Mouse (Mus musculus): ENCODE results near the gene Lin37. TPM values are rescaled to one million over a fixed set of nuclear protein-coding genes. Genes with fewer than 3 reads are reported as not detected.

Lin37 gene
- 20.8 and 21.2 TPM in 2 replicates for total RNA-seq (2017)

GRCm38 (mm10) chr7:30559443-30559954 is at the start of gene Lin37:
TSS of gene Lin37 (minus strand) at chr7:30559838.
- peak; percentile 79 for ATAC-seq (replicated peaks; ENCODE audit: low read depth, poor library complexity, severe bottlenecking)

DNA sequence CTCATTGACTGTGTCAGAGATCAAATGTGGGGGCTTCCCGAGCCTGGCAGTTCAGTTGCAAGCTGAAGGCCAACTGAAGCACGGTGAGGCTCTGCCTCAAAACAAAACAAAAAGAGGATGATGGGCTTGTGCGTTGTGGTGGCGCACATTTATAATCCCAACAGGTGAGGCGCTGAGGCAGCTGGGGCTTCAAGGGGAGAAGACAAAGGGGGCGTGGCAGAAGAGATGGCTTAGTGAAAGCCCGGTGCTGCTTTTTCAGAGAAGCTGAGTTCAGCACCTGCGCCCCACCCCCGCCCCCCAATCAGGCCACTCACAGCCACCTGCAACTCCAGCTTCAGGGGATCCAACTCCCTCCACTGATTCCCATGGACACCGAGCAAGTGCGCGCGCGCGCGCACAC is 48.8 kb upstream of the Lin37 start:
- ATAC-seq (replicated peaks; ENCODE audit: low read depth, poor library complexity, severe bottlenecking) = no peak

DNA sequence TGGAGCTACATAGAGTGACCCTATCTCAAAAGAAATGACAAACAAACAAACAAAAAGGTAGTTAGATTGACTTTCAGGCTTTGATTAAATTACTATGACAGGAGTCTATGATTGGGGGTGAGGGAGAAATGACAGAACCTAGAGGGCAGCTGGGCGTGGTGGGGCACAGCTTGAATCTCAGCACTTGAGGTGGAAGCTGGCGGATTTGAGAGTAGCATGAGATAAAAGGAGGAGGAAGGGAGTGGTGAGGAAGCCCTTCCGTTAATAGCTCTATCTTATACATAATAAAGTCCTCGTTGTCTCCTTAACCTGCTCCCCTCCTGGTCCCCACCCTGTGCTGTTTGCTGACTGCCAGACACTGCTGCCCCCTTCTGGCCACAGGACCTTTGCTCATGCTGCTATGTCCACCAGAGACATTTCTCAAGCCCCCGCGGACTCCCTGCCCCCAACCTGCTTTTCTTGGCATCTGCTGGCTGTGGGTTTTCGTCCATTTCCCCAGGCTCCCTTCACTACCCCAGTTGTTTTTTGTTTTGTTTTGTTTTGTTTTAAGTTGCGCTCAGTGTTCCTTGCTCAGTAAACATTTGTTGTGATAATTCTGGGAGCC is 48.2 kb upstream of the Lin37 start:
- ATAC-seq (replicated peaks; ENCODE audit: low read depth, poor library complexity, severe bottlenecking) = peak; percentile 92

DNA sequence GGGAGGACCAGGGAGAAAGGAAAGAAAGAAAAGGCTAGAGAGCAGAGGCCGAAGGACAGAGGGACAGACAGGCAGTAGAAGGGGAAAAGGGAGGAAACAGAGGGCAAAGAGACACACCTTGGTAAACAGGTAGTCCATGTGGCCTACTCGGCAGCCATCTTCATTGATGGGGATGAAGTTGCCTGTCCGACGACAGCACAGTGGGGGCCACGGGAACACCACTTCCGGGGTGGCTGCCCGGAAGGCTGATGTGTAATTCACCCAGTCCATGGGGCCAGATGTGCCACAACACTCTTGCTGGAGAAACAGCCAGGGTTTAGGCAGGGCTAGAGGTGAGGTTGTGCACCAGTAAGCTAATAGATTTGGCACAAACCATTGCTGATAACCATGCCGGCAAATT is 45.3 kb upstream of the Lin37 start:
- ATAC-seq (replicated peaks; ENCODE audit: low read depth, poor library complexity, severe bottlenecking) = no peak

GRCm38 (mm10) chr7:30604424-30604823 is 44.8 kb upstream of the Lin37 start:
- no peak for ATAC-seq (replicated peaks; ENCODE audit: low read depth, poor library complexity, severe bottlenecking)

GRCm38 (mm10) chr7:30602583-30602982 is 42.9 kb upstream of the Lin37 start:
- no peak for ATAC-seq (replicated peaks; ENCODE audit: low read depth, poor library complexity, severe bottlenecking)

GRCm38 (mm10) chr7:30600651-30601050 is 41.0 kb upstream of the Lin37 start:
- ATAC-seq (replicated peaks; ENCODE audit: low read depth, poor library complexity, severe bottlenecking) = no peak

DNA sequence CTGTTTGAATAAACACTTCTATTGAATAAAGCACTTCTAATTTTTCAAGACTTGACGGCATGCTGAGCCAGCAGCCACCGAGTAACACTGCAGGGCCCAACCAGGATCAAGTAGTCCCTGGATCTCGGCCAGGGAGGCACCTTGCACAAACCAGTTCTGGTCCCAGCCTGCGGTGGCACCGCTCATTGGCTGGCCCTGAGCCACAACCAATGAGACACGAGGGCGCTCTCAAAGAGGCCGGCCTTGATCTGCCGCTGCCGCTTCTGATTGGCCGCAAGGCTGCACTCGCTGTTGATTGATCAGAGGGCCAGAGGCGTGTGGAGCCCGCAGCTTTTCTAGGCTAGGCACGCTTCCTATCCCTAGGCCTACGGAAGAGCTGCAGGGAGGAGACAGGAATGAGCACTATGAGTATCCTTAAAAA is 40.3 kb upstream of the Lin37 start:
- peak; percentile 99 for ATAC-seq (replicated peaks; ENCODE audit: low read depth, poor library complexity, severe bottlenecking)

DNA sequence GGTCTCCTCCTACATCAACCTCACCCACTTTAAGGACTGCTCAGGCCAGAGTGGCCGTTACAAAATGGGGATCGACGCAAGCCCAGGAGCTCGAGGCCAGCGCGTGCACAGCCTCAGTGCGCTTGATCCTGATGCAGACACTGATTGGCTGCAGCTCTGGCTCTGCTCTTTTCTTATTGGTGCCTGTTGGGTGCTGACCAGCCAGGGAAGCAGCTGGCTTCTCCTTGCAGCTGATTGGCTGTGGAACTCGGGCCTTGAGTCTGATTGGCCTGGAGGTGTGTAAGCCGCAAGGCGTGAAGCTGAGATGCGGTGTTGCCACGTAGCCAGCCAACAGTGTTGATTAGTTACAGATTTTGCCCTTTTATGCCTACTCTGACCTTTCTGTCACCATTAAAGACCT is 39.1 kb upstream of the Lin37 start, which contains the start of gene Zbtb32:
Gene Zbtb32 (minus strand): TSS at position 124 of the 400 bp plus-strand sequence.
- ATAC-seq (replicated peaks; ENCODE audit: low read depth, poor library complexity, severe bottlenecking) = no peak

DNA sequence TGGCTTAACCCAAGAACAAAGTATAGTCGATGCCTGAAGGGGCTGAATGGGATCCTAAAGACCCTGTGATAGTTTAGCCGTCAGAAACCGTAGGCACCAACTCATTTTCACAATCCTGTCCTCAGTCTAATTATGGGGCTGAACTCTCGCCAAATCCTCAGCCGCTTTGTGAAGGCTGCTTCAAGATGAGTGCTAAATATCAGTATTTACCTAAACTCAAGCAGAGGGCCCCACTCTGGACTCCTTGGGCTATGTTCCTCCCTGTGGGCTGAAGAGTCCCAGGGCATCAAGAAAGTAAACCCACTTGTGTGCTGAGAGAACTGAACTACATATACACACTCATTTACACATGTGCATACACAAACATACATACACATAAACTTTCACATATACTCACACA is 37.2 kb upstream of the Lin37 start:
- ATAC-seq (replicated peaks; ENCODE audit: low read depth, poor library complexity, severe bottlenecking) = no peak

GRCm38 (mm10) chr7:30596093-30596492 is 36.5 kb upstream of the Lin37 start:
- ATAC-seq (replicated peaks; ENCODE audit: low read depth, poor library complexity, severe bottlenecking) = no peak

DNA sequence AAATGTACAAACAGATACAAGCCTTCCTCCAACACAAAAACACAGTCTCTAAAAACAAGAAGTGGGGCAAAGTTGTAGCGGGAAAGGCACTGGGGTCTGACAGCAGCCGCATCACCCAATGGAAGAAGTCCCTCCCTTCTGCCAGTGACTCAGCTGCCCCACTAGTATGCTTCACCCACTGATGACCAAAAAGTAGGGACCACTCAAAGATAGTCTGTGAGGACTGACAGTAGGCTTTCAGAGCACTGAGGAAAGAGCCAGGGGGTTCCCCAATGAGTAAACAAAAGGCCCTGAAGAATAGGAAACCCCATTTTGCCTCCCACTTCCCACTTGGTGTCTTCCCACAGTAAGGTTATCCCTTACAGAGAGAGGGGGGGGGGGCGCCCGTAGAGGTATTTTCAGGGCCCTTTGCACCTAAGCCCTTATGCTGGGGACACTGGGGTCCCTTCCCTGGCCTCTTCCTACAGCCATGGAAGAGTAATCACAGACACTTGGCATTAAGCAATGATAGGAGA is 34.9 kb upstream of the Lin37 start:
- ATAC-seq (replicated peaks; ENCODE audit: low read depth, poor library complexity, severe bottlenecking) = no peak

DNA sequence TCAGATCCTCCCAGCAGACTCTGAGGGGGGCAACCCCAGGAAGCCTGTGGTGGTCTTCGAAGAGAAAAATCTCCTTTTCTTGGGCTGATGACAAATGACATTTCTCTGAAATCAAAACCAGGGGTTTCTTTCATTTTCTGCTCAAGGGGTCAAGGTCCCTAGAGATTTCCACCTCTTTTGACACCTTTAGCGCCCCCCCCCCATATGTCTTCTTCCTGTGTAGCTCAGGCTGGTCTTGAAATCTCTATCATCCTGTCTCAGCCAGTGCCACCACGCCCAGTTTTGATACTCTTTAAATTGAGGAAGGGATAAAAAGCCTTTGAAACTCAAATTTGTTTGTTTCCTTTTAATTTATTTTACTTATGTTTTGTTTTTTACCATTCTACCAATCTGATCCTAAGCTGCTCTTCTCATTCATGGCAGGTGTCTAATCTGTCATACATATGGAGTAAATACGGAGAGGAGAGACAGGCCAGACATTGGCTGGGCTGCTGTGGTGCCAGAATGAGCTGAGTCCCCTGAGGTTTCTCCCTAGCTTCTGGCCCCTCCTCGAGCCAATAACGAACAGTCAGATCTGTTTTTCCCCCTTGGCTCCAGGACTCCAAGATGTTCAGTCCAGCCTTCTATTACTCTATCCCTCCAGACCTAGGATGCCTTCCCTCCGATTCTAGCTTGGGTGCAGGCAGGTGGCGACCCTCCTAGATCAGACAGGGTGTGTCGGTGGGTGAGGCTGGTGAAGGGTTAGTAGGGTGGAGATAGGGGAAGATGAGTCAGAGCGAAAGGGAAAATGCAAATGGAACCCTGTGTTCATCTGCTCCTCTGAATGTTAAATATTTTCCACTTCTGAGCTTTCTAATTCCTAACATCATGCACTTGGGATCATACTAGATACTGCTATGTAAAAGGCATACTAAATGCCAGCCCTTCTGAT is 34.2 kb upstream of the Lin37 start:
- ATAC-seq (replicated peaks; ENCODE audit: low read depth, poor library complexity, severe bottlenecking) = no peak

- ATAC-seq (replicated peaks; ENCODE audit: low read depth, poor library complexity, severe bottlenecking) = no peak
These were observed 33.3 kb upstream of the Lin37 start for GRCm38 (mm10) chr7:30592772-30593423.

- no peak for ATAC-seq (replicated peaks; ENCODE audit: low read depth, poor library complexity, severe bottlenecking)
These were observed 31.9 kb upstream of the Lin37 start for GRCm38 (mm10) chr7:30591605-30591951.

DNA sequence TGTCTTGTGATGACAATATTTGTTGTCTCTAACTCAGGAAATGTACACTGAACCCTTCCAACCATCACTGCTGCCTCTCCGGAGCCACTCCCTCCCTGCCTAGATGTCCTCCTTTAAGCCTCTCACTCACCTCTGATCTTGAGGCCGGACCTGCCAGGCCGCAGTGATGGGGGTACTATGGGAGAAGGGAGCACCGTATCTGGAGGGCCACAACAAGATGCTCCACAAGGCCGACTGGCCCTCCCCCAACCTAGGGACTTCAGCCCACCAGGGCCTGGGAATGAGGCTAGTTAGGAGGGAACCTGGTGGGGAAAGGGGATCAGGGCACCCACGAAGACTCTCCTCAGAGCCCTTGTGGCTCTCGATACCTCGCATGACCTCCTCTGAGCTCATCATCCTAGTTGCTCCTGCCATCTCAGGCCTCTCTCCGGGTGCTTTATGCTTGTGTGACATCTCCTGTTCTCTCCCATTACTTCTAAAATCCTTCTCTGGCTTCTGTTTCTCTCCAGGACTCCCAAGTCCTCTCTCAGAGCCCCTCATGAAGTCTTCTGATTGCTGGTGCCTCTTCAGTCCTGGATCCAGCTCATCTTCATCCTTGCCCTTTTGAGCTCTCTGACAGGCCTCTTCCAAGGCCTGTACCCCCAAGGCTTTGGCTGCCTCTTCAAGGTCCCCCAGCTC is 31.4 kb upstream of the Lin37 start:
- no peak for ATAC-seq (replicated peaks; ENCODE audit: low read depth, poor library complexity, severe bottlenecking)

- peak; percentile 63 for ATAC-seq (replicated peaks; ENCODE audit: low read depth, poor library complexity, severe bottlenecking)
These were observed 30.0 kb upstream of the Lin37 start for GRCm38 (mm10) chr7:30589435-30590301.

GRCm38 (mm10) chr7:30588676-30589434 is 29.2 kb upstream of the Lin37 start, which contains the start of gene Kmt2b:
TSS of gene Kmt2b (minus strand) at chr7:30588726.
- peak; percentile 78 for ATAC-seq (replicated peaks; ENCODE audit: low read depth, poor library complexity, severe bottlenecking)
